Mouse (Mus musculus): Measurements from ENCODE around the gene Pcare. TPM values are rescaled to one million over a fixed set of nuclear protein-coding genes. Genes with fewer than 3 reads are reported as not detected.
A peak's percentile ranks its signal among the peaks of the same experiment; 100 is the strongest.

Gene Pcare
- polyA plus RNA-seq (2014; fragmentation: Nextera tagmentation; extraction: Ambion mirVana), result not detected in 2 replicates

- DNase-seq (ENCODE audit: low spot score), result no peak
- WGBS, result 75% methylated on average over 10 of the region's 10 CpGs
Observed at GRCm38 (mm10) chr17:71752831-71753230, at the start of gene Pcare. TSS of gene Pcare (minus strand) at chr17:71752894.

GRCm38 (mm10) chr17:71795521-71796205, 43.0 kb upstream of the Pcare start:
- Histone ChIP-seq H3K4me2 (ENCODE audit: low read length) (no peak overlapping the region), H3K9me3 (ENCODE audit: control insufficient read depth, low read length) (no peaks in the 10 kb centered on the region), H3K4me1 (replicated peaks; ENCODE audit: control insufficient read depth, insufficient read depth, low read length) (no peaks in the 10 kb centered on the region), H3K27me3 (replicated peaks; ENCODE audit: control insufficient read depth, insufficient read depth, low read length) (no peaks in the 10 kb centered on the region), H3K9ac (ENCODE audit: low read length) (no peak overlapping the region), H3K27ac (ENCODE audit: low read depth) (no peak overlapping the region), H3K4me3 (ENCODE audit: low read depth, low read length) (no peak overlapping the region), H3K36me3 (ENCODE audit: control insufficient read depth, insufficient read depth, low read length) (no peaks in the 10 kb centered on the region)
- DNase-seq (ENCODE audit: low spot score), result no peak
- no peak for ATAC-seq (replicated peaks; ENCODE audit: low FRiP score, low TSS enrichment, low read depth)
- WGBS, result 61% methylated on average over 15 of the region's 15 CpGs

More at GRCm38 (mm10) chr17:71752831-71753230, at the start of gene Pcare:
- Histone ChIP-seq H3K4me2 (ENCODE audit: low read length) (no peak within 1 kb of the TSS), H3K36me3 (ENCODE audit: control insufficient read depth, insufficient read depth, low read length) (no peaks in the 10 kb centered on the region), H3K4me3 (ENCODE audit: low read depth, low read length) (no peak within 1 kb of the TSS), H3K27me3 (replicated peaks; ENCODE audit: control insufficient read depth, insufficient read depth, low read length) (no peaks in the 10 kb centered on the region), H3K9me3 (ENCODE audit: control insufficient read depth, low read length) (no peaks in the 10 kb centered on the region), H3K27ac (ENCODE audit: low read depth) (no peak within 1 kb of the TSS), H3K9ac (ENCODE audit: low read length) (no peak within 1 kb of the TSS), H3K4me1 (replicated peaks; ENCODE audit: control insufficient read depth, insufficient read depth, low read length) (no peaks in the 10 kb centered on the region)
- ATAC-seq (replicated peaks; ENCODE audit: low FRiP score, low TSS enrichment, low read depth), result no peak

- Histone ChIP-seq H3K9me3 (ENCODE audit: control insufficient read depth, low read length) (no peaks in the 10 kb centered on the region), H3K36me3 (ENCODE audit: control insufficient read depth, insufficient read depth, low read length) (no peaks in the 10 kb centered on the region), H3K27me3 (replicated peaks; ENCODE audit: control insufficient read depth, insufficient read depth, low read length) (no peaks in the 10 kb centered on the region), H3K27ac (ENCODE audit: low read depth) (no peak overlapping the region), H3K4me3 (ENCODE audit: low read depth, low read length) (no peak overlapping the region), H3K9ac (ENCODE audit: low read length) (no peak overlapping the region), H3K4me1 (replicated peaks; ENCODE audit: control insufficient read depth, insufficient read depth, low read length) (no peaks in the 10 kb centered on the region), H3K4me2 (ENCODE audit: low read length) (no peak overlapping the region)
- 69% methylated on average over 4 of the region's 4 CpGs for WGBS
- ATAC-seq (replicated peaks; ENCODE audit: low FRiP score, low TSS enrichment, low read depth), result no peak
- no peak for DNase-seq (ENCODE audit: low spot score)
Observed at GRCm38 (mm10) chr17:71791622-71792021, 38.9 kb upstream of the Pcare start.

- Histone ChIP-seq H3K27ac (ENCODE audit: low read depth) (no peak overlapping the region), H3K4me3 (ENCODE audit: low read depth, low read length) (no peak overlapping the region), H3K27me3 (replicated peaks; ENCODE audit: control insufficient read depth, insufficient read depth, low read length) (no peaks in the 10 kb centered on the region), H3K9ac (ENCODE audit: low read length) (no peak overlapping the region), H3K36me3 (ENCODE audit: control insufficient read depth, insufficient read depth, low read length) (no peaks in the 10 kb centered on the region), H3K4me2 (ENCODE audit: low read length) (no peak overlapping the region), H3K9me3 (ENCODE audit: control insufficient read depth, low read length) (no peaks in the 10 kb centered on the region), H3K4me1 (replicated peaks; ENCODE audit: control insufficient read depth, insufficient read depth, low read length) (no peaks in the 10 kb centered on the region)
- ATAC-seq (replicated peaks; ENCODE audit: low FRiP score, low TSS enrichment, low read depth) (no peak), DNase-seq (ENCODE audit: low spot score) (no peak)
- WGBS, result 87% methylated on average over 4 of the region's 4 CpGs
Observed at GRCm38 (mm10) chr17:71791109-71791508, 38.4 kb upstream of the Pcare start.

GRCm38 (mm10) chr17:71786456-71786855, 33.8 kb upstream of the Pcare start:
- peaks cover 10% of the 10 kb centered on the region for H3K4me1 ChIP-seq (replicated peaks; ENCODE audit: control insufficient read depth, insufficient read depth, low read length)
- H3K27me3 ChIP-seq (replicated peaks; ENCODE audit: control insufficient read depth, insufficient read depth, low read length), result peaks cover 18% of the 10 kb centered on the region; the same call in 1 of the 2 replicates
- H3K9me3 ChIP-seq (ENCODE audit: control insufficient read depth, low read length), result no peaks in the 10 kb centered on the region
- H3K36me3 ChIP-seq (ENCODE audit: control insufficient read depth, insufficient read depth, low read length), result no peaks in the 10 kb centered on the region
- no peak overlapping the region for H3K27ac ChIP-seq (ENCODE audit: low read depth)
- no peak overlapping the region for H3K4me3 ChIP-seq (ENCODE audit: low read depth, low read length)
- no peak overlapping the region for H3K9ac ChIP-seq (ENCODE audit: low read length)
- no peak overlapping the region for H3K4me2 ChIP-seq (ENCODE audit: low read length)
- no peak for DNase-seq (ENCODE audit: low spot score)
- no peak for ATAC-seq (replicated peaks; ENCODE audit: low FRiP score, low TSS enrichment, low read depth)

- DNase-seq (ENCODE audit: low spot score), result no peak
- H3K4me1 ChIP-seq (replicated peaks; ENCODE audit: control insufficient read depth, insufficient read depth, low read length), result peaks cover 10% of the 10 kb centered on the region
- no peaks in the 10 kb centered on the region for H3K36me3 ChIP-seq (ENCODE audit: control insufficient read depth, insufficient read depth, low read length)
- no peak overlapping the region for H3K27ac ChIP-seq (ENCODE audit: low read depth)
- 15% methylated on average over 10 of the region's 10 CpGs for WGBS
- H3K9me3 ChIP-seq (ENCODE audit: control insufficient read depth, low read length), result 0 out of 2 replicates have a peak, but pooled peaks cover 6% of the 10 kb centered on the region
- no peak for ATAC-seq (replicated peaks; ENCODE audit: low FRiP score, low TSS enrichment, low read depth)
- peak overlapping the region; percentile 54 for H3K9ac ChIP-seq (ENCODE audit: low read length)
- H3K4me2 ChIP-seq (ENCODE audit: low read length), result peak overlapping the region; percentile 86
- H3K27me3 ChIP-seq (replicated peaks; ENCODE audit: control insufficient read depth, insufficient read depth, low read length), result peaks cover 26% of the 10 kb centered on the region; the same call in 1 of the 2 replicates
- H3K4me3 ChIP-seq (ENCODE audit: low read depth, low read length), result peak overlapping the region; percentile 52
Observed at GRCm38 (mm10) chr17:71783366-71783735, 30.7 kb upstream of the Pcare start.

- H3K27ac ChIP-seq (ENCODE audit: low read depth), result no peak overlapping the region
- ATAC-seq (replicated peaks; ENCODE audit: low FRiP score, low TSS enrichment, low read depth) (peak; percentile 80), DNase-seq (ENCODE audit: low spot score) (peak; percentile 77)
- peak overlapping the region; percentile 52 for H3K4me3 ChIP-seq (ENCODE audit: low read depth, low read length)
- H3K4me2 ChIP-seq (ENCODE audit: low read length), result peak overlapping the region; percentile 86
- H3K9ac ChIP-seq (ENCODE audit: low read length), result peak overlapping the region; percentile 54
- H3K9me3 ChIP-seq (ENCODE audit: control insufficient read depth, low read length), result 0 out of 2 replicates have a peak, but pooled peaks cover 9% of the 10 kb centered on the region
- peaks cover 26% of the 10 kb centered on the region; the same call in 1 of the 2 replicates for H3K27me3 ChIP-seq (replicated peaks; ENCODE audit: control insufficient read depth, insufficient read depth, low read length)
- WGBS, result under 1% methylated on average over 42 of the region's 59 CpGs
- H3K36me3 ChIP-seq (ENCODE audit: control insufficient read depth, insufficient read depth, low read length), result no peaks in the 10 kb centered on the region
- H3K4me1 ChIP-seq (replicated peaks; ENCODE audit: control insufficient read depth, insufficient read depth, low read length), result peaks cover 10% of the 10 kb centered on the region
Observed at GRCm38 (mm10) chr17:71782699-71783365, 30.1 kb upstream of the Pcare start.

- Histone ChIP-seq H3K27me3 (replicated peaks; ENCODE audit: control insufficient read depth, insufficient read depth, low read length) (peaks cover 26% of the 10 kb centered on the region; the same call in 1 of the 2 replicates), H3K4me2 (ENCODE audit: low read length) (peak overlapping the region; percentile 86), H3K9me3 (ENCODE audit: control insufficient read depth, low read length) (0 out of 2 replicates have a peak, but pooled peaks cover 9% of the 10 kb centered on the region), H3K4me1 (replicated peaks; ENCODE audit: control insufficient read depth, insufficient read depth, low read length) (peaks cover 10% of the 10 kb centered on the region), H3K4me3 (ENCODE audit: low read depth, low read length) (peak overlapping the region; percentile 52), H3K9ac (ENCODE audit: low read length) (peak overlapping the region; percentile 54), H3K36me3 (ENCODE audit: control insufficient read depth, insufficient read depth, low read length) (no peaks in the 10 kb centered on the region), H3K27ac (ENCODE audit: low read depth) (no peak overlapping the region)
- ATAC-seq (replicated peaks; ENCODE audit: low FRiP score, low TSS enrichment, low read depth) (peak; percentile 79), DNase-seq (ENCODE audit: low spot score) (peak; percentile 68)
- 0% methylated on average over 19 of the region's 29 CpGs for whole genome bisulfite sequencing
Observed at GRCm38 (mm10) chr17:71782242-71782698, 29.6 kb upstream of the Pcare start.
